Mouse (Mus musculus) neural tube, embryonic 13.5 days (tissue): ENCODE results near the gene Dpep1. TPM values are rescaled to one million over a fixed set of nuclear protein-coding genes. Genes with fewer than 3 reads are reported as not detected.
"Not testable (repeated sequence)": the region's sequence is repeated elsewhere in the genome, so short reads cannot be mapped to it uniquely, and the experiment has no call there.

Experiments
- ATAC-seq: fragments of 200-750 bp; cut with Nextera tagmentation; 2 replicates; pipeline ENCODE4 v1.8.0; 2017; ENCODE audit warnings: low read depth, mild to moderate bottlenecking, moderate TSS enrichment, moderate library complexity
- H3K27ac ChIP-seq: fragments of 300-500 bp; sonication (generic); replicated peaks from 2 replicates; pipeline ENCODE4 v1.5.1; 2015; ENCODE audit warnings: moderate library complexity, mild to moderate bottlenecking, inconsistent platforms
- H3K27me3 ChIP-seq: fragments of 300-500 bp; sonication (generic); 2 replicates; pipeline ENCODE4 v1.6.1; 2015; ENCODE audit warnings: mild to moderate bottlenecking, inconsistent platforms
- H3K36me3 ChIP-seq: fragments of 300-500 bp; sonication (generic); 2 replicates; pipeline ENCODE4 v1.6.1; 2015; ENCODE audit warnings: mild to moderate bottlenecking, inconsistent platforms
- H3K4me1 ChIP-seq: fragments of 300-500 bp; sonication (generic); replicated peaks from 2 replicates; pipeline ENCODE4 v1.6.1; 2015; ENCODE audit warnings: inconsistent platforms
- H3K4me2 ChIP-seq: fragments of 300-500 bp; sonication (generic); 2 replicates; pipeline ENCODE4 v1.6.1; 2015; ENCODE audit warnings: inconsistent platforms, mild to moderate bottlenecking, moderate library complexity
- H3K4me3 ChIP-seq: fragments of 300-500 bp; sonication (generic); 2 replicates; pipeline ENCODE4 v1.5.1; 2015; ENCODE audit warnings: mild to moderate bottlenecking, inconsistent platforms
- H3K9ac ChIP-seq: fragments of 300-500 bp; sonication (generic); 2 replicates; pipeline ENCODE4 v1.6.1; 2015; ENCODE audit warnings: moderate library complexity, mild to moderate bottlenecking, inconsistent platforms
- H3K9me3 ChIP-seq: fragments of 300-500 bp; sonication (generic); 2 replicates; pipeline ENCODE4 v1.6.1; 2016; ENCODE audit warnings: inconsistent platforms
- WGBS: fragments of 180-500 bp; shearing (Covaris S2); methylation state at CpG from one replicate; pipeline ENCODE4 v1.1.7; 2015; 5-methylcytosine and 5-hydroxymethylcytosine counted together
- polyA plus RNA-seq: library from polyadenylated mRNA; unstranded; fragments of >200 nt; fragmentation: Nextera tagmentation; extraction: Ambion mirVana; gene quantifications from 2 replicates; pipeline ENCODE4 v1.2.1, GENCODE M21; 2015

Dpep1 gene
- polyA plus RNA-seq, 1 experiment from 2014 or later, result 0.08 TPM

DNA sequence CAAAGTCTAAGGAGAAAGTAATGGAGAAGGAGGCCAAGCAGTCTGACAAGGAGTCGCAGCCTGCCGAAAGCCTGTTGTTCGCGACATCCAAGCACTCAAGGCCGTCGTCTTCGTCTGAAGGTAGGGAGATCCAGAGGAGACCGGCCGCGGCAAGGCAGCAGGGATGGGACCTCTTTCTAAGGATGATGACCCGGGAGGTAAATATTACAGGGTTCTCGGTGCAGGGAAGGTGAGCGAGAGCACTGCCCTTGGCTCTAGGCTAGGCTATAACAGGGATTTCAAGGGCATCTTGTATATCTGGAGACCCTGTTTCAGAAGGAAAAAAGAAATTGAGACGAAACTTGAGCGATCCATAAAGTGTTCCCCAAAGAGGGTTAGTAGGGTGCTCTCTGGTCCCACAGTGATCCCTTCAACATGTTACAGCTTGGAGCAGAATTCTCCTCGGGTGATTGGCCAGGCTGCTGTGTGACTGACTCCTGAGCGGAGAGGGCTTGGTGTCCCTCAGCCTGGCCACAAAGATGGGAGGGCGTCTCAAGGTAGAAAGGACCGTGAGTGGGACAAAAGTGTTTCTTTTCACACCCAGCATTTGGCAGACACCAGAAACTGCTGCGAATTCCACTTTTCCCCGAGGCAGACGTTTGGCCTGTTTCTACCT, 27.2 kb downstream of the Dpep1 start:
- Histone ChIP-seq H3K9ac (peak overlapping the region; percentile 99), H3K27me3 (no peaks in the 10 kb centered on the region), H3K4me3 (peak overlapping the region; percentile 97), H3K4me2 (peak overlapping the region; percentile 92), H3K27ac (peak overlapping the region; percentile 69), H3K9me3 (no peaks in the 10 kb centered on the region), H3K36me3 (peaks cover 24% of the 10 kb centered on the region), H3K4me1 (peaks cover 26% of the 10 kb centered on the region)
- ATAC-seq, result peak; percentile 30; the same call in 1 of the 2 replicates
- WGBS, result 22% methylated on average over 22 of the region's 22 CpGs

DNA sequence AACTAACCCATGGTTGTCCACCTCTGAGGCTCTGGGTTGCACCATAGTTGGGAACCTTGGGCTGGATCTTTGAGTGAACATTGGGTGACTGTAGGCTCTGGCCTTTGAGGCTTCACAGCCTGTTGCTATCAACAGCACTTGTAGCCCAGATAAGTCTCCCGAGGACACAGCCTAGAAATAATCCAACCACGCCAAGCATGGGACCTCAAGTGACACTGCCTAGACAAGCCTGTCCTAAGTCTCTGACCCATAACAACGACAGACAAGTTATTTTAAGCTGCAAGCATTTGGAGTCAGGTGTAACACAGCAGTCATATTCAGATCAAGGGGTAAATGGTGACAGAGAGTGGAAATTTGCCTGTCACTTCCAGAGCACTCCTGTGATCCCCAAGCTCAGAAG, 29.4 kb downstream of the Dpep1 start:
- H3K27ac ChIP-seq, result no peak overlapping the region
- H3K9me3 ChIP-seq, result no peaks in the 10 kb centered on the region
- H3K4me1 ChIP-seq, result peaks cover 26% of the 10 kb centered on the region
- H3K27me3 ChIP-seq, result no peaks in the 10 kb centered on the region
- ATAC-seq, result no peak
- 92% methylated on average over 3 of the region's 3 CpGs for WGBS
- H3K36me3 ChIP-seq, result peaks cover 2% of the 10 kb centered on the region; the same call in 1 of the 2 replicates
- H3K4me3 ChIP-seq, result no peak overlapping the region
- H3K9ac ChIP-seq, result no peak overlapping the region
- H3K4me2 ChIP-seq, result no peak overlapping the region

GRCm38 (mm10) chr8:123220917-123221316, 34.9 kb downstream of the Dpep1 start:
- no peaks in the 10 kb centered on the region for H3K36me3 ChIP-seq
- ATAC-seq, result no peak
- H3K9me3 ChIP-seq, result no peaks in the 10 kb centered on the region
- 85% methylated on average over 1 of the region's 1 CpGs for WGBS
- H3K4me3 ChIP-seq, result no peak overlapping the region
- no peak overlapping the region for H3K4me2 ChIP-seq
- H3K27ac ChIP-seq, result no peak overlapping the region
- H3K4me1 ChIP-seq, result peaks cover 15% of the 10 kb centered on the region
- no peak overlapping the region for H3K9ac ChIP-seq
- H3K27me3 ChIP-seq, result no peaks in the 10 kb centered on the region

DNA sequence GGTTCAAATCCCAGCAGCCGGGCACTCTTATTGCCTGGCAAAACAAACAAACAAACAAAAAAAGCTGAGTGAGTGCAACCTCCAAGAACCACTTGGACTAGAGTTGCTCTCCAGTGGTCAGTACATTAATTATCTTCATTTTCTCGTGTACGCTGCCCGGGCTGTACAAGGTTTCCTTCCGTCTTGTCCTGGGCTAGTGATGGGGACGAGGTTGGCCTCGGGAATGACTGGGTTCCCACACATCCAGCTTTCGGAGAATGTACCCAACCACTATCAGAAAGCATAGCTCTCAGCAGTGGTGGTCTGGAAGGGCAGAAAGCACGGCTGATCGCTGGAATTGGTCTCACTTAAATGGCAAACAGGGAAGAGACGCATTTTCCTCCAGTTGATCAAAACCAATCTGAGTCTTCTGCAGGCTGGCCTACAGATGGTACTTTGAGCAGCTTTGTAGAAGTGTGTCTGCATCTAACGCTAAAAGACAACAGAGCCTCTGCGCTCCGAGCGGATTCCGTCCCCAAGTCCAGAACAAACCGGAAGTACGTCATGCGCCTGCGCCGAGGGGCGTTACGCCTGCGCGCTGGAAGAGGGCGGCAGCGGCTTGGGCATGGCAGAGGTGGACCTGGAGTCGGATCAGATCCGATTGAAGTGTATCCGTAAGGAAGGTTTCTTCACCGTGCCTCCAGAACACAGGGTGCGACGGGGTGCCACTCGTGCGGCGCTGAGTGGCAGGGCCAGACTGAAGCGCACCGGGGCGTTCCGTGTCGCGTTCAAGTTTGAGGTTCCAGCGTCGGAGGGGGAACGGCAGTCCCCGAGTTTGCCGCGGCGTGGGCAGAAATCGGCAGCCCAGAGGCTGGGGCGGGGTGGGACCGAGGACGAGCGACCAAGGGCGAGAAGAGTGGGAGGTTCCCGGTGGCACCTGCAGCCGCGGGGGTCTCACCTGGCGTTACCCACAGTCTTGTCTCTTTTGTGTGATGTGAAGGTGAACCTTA, 38.5 kb downstream of the Dpep1 start, which contains the start of gene Cdk10:
TSS of gene Cdk10 (plus strand) at position 565 of the 989 bp plus-strand sequence.
- H3K27ac ChIP-seq, result peak within 1 kb of the TSS; percentile 85
- H3K27me3 ChIP-seq, result no peaks in the 10 kb centered on the region
- WGBS, result 3% methylated on average over 59 of the region's 59 CpGs
- peak; percentile 90 for ATAC-seq
- H3K9ac ChIP-seq, result peak within 1 kb of the TSS; percentile 91
- peaks cover 18% of the 10 kb centered on the region for H3K4me1 ChIP-seq
- peak within 1 kb of the TSS; percentile 82 for H3K4me2 ChIP-seq
- H3K4me3 ChIP-seq, result peak within 1 kb of the TSS; percentile 82
- H3K36me3 ChIP-seq, result peaks cover 31% of the 10 kb centered on the region
- H3K9me3 ChIP-seq, result no peaks in the 10 kb centered on the region

- H3K4me3 ChIP-seq, result no peak overlapping the region
- WGBS, result 95% methylated on average over 1 of the region's 1 CpGs
- H3K27me3 ChIP-seq, result peaks cover 10% of the 10 kb centered on the region
- ATAC-seq, result no peak
- H3K9ac ChIP-seq, result no peak overlapping the region
- H3K4me1 ChIP-seq, result peaks cover 25% of the 10 kb centered on the region
- no peak overlapping the region for H3K27ac ChIP-seq
- no peaks in the 10 kb centered on the region for H3K9me3 ChIP-seq
- H3K4me2 ChIP-seq, result no peak overlapping the region
- peaks cover 39% of the 10 kb centered on the region for H3K36me3 ChIP-seq
Measured at GRCm38 (mm10) chr8:123228416-123228815, 42.4 kb downstream of the Dpep1 start.

DNA sequence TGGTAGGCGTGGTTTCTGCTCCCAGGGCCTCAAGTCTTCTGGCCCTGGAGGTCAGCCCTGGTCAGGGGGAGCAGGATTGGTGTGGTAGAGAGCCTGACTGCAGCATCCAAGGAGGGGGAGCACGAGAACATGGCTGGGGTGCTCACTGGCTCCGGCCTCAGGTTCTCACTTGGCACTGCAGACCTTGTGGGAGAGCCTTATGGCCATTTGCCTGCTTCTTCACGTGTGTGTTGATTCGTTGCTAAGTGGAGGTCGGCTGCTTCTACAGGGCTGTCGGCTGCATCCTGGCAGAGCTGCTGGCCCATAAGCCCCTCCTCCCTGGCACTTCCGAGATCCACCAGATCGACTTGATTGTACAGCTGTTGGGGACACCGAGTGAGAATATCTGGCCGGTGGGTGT, 44.3 kb downstream of the Dpep1 start:
- not testable (repeated sequence) for H3K9me3 ChIP-seq, H3K9ac ChIP-seq, H3K4me3 ChIP-seq, H3K27ac ChIP-seq, H3K4me2 ChIP-seq, ATAC-seq
- 89% methylated on average over 11 of the region's 11 CpGs for WGBS
- Histone ChIP-seq H3K4me1 (peaks cover 32% of the 10 kb centered on the region), H3K36me3 (peaks cover 39% of the 10 kb centered on the region), H3K27me3 (peaks cover 29% of the 10 kb centered on the region)

DNA sequence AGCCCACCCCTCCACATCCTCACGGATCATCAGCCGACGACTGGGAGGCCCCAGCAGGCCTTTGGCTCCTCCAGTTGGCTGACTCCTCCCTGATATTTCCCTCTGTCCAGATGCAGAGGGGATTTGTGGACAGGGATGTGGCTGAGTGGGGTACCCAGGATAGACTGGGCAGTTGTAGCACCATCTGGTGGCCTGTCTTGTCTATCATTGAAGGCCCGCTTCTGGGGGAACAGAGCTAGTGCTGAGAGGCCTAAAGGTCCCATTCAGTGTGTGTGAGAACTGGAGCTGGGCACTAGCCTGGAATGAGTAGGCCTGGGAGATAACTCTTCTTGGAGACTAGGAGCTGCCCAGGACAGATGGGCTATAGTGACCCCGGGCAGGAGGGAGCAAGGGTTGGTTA, 45.7 kb downstream of the Dpep1 start:
- no peak overlapping the region for H3K4me2 ChIP-seq
- WGBS, result 55% methylated on average over 5 of the region's 5 CpGs
- no peak overlapping the region for H3K9ac ChIP-seq
- ATAC-seq, result no peak
- H3K4me1 ChIP-seq, result peaks cover 35% of the 10 kb centered on the region
- H3K27me3 ChIP-seq, result peaks cover 40% of the 10 kb centered on the region
- H3K4me3 ChIP-seq, result no peak overlapping the region
- H3K36me3 ChIP-seq, result peaks cover 37% of the 10 kb centered on the region
- H3K27ac ChIP-seq, result no peak overlapping the region
- H3K9me3 ChIP-seq, result no peaks in the 10 kb centered on the region

DNA sequence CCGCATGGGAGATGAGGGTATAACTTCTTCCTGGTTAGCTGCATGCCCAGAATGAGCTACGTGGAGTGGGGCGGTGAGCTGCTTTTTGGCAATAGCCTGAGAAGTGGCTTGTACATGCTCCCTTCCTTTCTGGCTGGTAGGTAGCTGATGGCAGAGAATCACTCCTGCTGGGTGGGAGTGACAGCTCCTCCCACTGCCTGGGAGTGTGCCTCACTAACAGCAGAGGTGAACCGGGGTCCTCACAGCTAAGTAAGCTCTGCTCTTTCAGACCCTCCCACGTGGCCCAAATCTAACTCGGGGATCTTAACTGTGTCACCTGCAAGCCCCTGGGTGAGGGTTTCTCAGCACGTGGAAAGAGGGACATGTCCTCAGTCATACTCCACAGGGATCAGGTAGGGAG, 46.5 kb downstream of the Dpep1 start:
- H3K9me3 ChIP-seq, result no peaks in the 10 kb centered on the region
- no peak overlapping the region for H3K27ac ChIP-seq
- H3K4me1 ChIP-seq, result peaks cover 35% of the 10 kb centered on the region
- 27% methylated on average over 7 of the region's 7 CpGs for WGBS
- no peak for ATAC-seq
- peaks cover 29% of the 10 kb centered on the region for H3K36me3 ChIP-seq
- H3K27me3 ChIP-seq, result peaks cover 45% of the 10 kb centered on the region
- H3K4me3 ChIP-seq, result no peak overlapping the region
- H3K9ac ChIP-seq, result no peak overlapping the region
- H3K4me2 ChIP-seq, result no peak overlapping the region

DNA sequence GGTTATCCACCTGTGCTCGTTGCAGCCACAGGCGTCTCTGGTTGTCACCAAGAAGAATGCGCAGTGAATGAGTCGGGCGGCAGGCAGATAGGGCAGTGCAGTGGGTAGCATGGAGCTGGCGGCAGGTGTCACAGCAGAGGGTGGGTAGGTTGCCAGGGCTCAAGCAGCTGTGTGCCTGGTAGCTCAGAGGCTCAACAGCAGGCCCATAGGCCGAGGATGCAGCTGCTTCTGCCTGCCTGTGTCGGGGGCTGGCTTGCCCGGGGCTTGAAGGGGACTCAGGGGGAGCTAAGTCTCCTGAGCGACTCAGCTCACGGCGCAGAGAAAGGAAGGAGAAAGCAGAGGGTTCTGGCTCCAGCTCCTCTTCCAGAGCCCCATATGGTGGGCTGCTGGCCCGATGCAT, 47.3 kb downstream of the Dpep1 start:
- WGBS, result 51% methylated on average over 13 of the region's 13 CpGs
- no peak overlapping the region for H3K9ac ChIP-seq
- no peak for ATAC-seq
- peaks cover 21% of the 10 kb centered on the region for H3K36me3 ChIP-seq
- H3K27me3 ChIP-seq, result peaks cover 45% of the 10 kb centered on the region
- peaks cover 35% of the 10 kb centered on the region for H3K4me1 ChIP-seq
- H3K9me3 ChIP-seq, result no peaks in the 10 kb centered on the region
- no peak overlapping the region for H3K4me3 ChIP-seq
- no peak overlapping the region for H3K27ac ChIP-seq
- no peak overlapping the region for H3K4me2 ChIP-seq

GRCm38 (mm10) chr8:123233760-123234159, 47.7 kb downstream of the Dpep1 start:
- H3K9ac ChIP-seq, result no peak overlapping the region
- H3K4me3 ChIP-seq, result no peak overlapping the region
- peaks cover 35% of the 10 kb centered on the region for H3K4me1 ChIP-seq
- no peaks in the 10 kb centered on the region for H3K9me3 ChIP-seq
- no peak for ATAC-seq
- 78% methylated on average over 11 of the region's 11 CpGs for WGBS
- no peak overlapping the region for H3K27ac ChIP-seq
- H3K36me3 ChIP-seq, result peaks cover 16% of the 10 kb centered on the region
- H3K4me2 ChIP-seq, result no peak overlapping the region
- peaks cover 45% of the 10 kb centered on the region for H3K27me3 ChIP-seq

GRCm38 (mm10) chr8:123234918-123235519, 49.0 kb downstream of the Dpep1 start:
- peaks cover 45% of the 10 kb centered on the region for H3K27me3 ChIP-seq
- no peak for ATAC-seq
- no peak overlapping the region for H3K27ac ChIP-seq
- peak overlapping the region; percentile 69 for H3K9ac ChIP-seq
- peaks cover 4% of the 10 kb centered on the region; the same call in 1 of the 2 replicates for H3K36me3 ChIP-seq
- peak overlapping the region; percentile 73 for H3K4me2 ChIP-seq
- H3K4me1 ChIP-seq, result peaks cover 35% of the 10 kb centered on the region
- 28% methylated on average over 13 of the region's 13 CpGs for WGBS
- no peaks in the 10 kb centered on the region for H3K9me3 ChIP-seq
- H3K4me3 ChIP-seq, result peak overlapping the region; percentile 45
